Mouse (Mus musculus) gastrocnemius, adult 18-20 months (tissue): ENCODE data around the gene Gm128. TPM values are rescaled to one million over a fixed set of nuclear protein-coding genes. Genes with fewer than 3 reads are reported as not detected.
"Not testable (repeated sequence)": the region's sequence is repeated elsewhere in the genome, so short reads cannot be mapped to it uniquely, and the experiment has no call there.

ENCODE experiments used
- DNase-seq: peaks from one replicate; pipeline ENCODE4 v3.0.0; 2021; ENCODE audit warnings: low spot score
- total RNA-seq, 2 experiments: library from RNA; stranded (reverse); gene quantifications; 2 replicates each; pipeline ENCODE4 v1.2.3; 2021

Gm128 gene
- total RNA-seq, 2 experiments from 2014 or later, result not detected

GRCm38 (mm10) chr3:95231298-95232221 is 9.8 kb downstream of the Gm128 start, which contains the start of gene Mllt11:
Gene Mllt11, minus strand, starts transcription at chr3:95232171.
- DNase-seq, result no peak

DNA sequence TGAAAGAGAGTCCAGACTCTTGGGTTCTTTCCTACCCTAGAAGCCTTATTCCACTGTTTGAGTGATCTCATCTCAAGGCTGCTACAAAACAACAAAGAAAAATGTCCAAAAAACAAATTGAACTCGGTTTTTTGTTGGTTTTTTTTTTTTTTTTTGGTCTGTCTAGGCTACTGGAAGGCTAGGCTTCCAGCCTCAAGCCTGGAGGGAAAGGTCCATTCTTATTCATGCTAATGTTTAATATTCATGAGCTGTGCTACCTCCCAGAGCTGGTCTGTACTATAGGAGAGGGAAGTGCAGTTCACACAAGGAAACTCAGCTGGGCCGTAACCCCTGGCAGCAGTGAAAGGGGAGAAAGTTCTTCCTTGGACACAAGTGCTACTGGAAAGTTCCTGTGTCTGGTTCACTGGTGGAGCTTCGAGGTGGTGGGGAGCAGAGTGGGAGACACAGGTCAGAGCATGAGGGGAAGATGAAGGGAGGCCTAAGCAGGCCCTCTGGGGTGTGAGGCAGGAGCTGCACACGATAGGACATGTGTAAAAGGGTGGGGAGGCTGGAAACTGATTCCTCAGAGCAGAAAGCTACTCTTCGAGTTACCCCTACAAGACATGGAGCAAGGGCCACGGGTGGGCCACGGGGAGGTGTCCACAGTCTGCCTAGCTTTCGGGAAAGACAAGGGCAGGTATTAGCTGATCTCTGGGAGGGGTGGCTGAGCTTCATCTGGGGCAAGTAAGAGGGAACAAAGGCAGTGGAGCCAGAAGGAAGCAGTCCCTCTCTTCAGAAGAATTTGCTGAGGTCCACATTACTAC is 10.7 kb downstream of the Gm128 start:
- peak; percentile 20 for DNase-seq

DNA sequence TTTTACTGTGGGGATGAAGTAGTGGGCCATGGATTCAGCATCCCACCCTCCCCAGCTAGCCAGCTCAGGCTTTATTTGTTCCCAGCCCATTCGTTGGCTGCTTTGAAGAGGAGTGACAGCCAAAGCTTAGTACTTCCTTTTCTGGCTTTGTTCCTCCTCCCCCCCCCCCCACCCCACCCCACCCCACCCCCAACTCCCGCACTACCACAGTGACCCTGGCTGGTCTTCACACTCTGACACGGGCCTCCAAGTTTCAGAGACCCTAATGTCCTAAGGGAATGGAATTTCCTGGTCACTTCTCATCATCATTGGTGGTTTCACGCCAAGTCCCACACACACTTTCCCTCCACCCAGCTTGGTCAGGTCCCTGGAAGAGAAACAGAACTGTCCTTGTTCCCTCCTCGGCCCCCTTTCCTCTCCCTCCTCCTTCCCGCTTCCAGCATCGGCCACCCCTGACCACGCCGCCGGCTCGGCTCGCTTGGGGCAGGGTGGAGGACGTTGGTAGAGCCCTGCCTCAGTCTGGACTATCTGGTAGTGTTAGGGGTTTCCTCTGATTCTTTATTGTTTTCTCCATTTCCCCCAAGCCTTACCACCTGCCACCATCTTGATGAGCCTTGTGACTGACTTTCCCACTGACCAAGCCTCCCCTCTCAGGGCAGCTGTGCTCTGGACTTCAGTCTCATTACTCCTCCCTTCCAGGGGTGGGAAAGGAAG is 11.5 kb downstream of the Gm128 start:
- DNase-seq, result peak; percentile 54

- DNase-seq, result no peak
Measured at GRCm38 (mm10) chr3:95228894-95229780, 12.3 kb downstream of the Gm128 start.

GRCm38 (mm10) chr3:95228148-95228893 is 13.1 kb downstream of the Gm128 start, which contains the start of gene Cdc42se1:
Gene Cdc42se1, plus strand, starts transcription at chr3:95228732.
- DNase-seq, result peak; percentile 85

DNA sequence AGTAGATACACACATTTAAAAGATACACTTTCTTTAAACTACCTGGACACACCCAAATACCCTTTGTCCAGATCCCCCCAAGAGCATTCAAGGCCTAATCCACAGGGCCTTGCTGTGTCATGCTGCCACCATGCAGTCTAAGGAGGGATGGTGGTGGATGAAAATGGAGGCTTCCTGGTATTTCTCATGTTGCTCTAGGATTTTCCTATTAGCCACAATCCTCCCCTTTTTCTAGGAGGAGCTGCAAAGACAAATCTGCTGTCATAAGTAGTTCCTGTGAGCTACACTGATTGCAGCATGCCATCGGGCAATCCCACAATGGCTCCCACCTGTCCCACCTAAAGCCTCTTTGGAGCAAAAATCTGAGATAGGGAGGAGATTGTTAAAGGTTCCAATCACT is 14.2 kb downstream of the Gm128 start:
- no peak for DNase-seq

- DNase-seq, result peak; percentile 31
Measured at GRCm38 (mm10) chr3:95224295-95224694, 17.1 kb downstream of the Gm128 start.

- DNase-seq, result no peak
Measured at GRCm38 (mm10) chr3:95223041-95223440, 18.4 kb downstream of the Gm128 start.

- DNase-seq, result no peak
Measured at GRCm38 (mm10) chr3:95218466-95219137, 22.8 kb downstream of the Gm128 start.

DNA sequence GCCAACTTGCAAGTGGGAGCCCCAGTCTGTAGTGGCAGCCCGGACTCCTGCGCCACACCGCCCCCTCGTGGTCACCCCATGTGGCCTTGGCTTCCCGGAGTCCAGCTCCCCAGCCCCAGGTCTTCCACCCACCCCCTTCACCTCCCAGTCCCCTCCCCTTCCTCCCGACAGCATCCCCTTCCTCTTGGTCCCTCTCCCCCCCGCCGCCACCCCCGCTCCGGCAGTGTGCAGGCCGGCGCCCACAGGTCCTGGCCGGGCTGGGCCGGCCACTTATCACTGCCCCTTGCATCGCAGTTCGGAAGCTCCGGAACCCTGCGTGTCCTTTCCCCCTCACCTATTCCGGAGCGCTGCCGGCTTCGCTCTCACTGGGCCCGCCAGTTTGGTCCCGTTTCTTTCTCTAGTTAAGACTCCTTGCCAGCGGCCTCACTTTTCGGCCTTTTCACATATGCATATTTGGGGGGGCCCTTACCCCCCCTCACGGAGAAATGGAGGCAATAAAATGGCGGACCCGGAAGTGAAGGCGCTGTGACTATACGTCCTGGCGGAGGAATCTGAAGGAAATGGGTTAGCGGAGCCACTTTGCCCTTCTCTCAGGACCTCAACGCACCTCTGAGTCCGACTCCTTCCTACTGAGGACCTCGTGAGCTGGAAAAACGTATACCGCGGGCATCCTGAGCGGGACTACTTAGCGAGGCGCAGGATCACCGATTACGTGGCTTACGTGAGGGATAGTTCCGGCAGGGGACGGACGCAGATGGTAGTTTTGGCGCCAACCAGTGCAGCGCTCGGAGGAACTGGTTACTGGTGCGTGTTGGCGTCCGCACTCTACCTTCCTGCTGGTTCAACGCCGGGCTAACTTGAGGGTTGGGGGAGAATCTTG is 23.9 kb downstream of the Gm128 start, which contains the start of gene Gabpb2:
TSS of gene Gabpb2 (minus strand) at position 662 of the 880 bp plus-strand sequence.
- DNase-seq, result peak; percentile 97

- no peak for DNase-seq
Measured at GRCm38 (mm10) chr3:95216655-95217254, 24.6 kb downstream of the Gm128 start.

DNA sequence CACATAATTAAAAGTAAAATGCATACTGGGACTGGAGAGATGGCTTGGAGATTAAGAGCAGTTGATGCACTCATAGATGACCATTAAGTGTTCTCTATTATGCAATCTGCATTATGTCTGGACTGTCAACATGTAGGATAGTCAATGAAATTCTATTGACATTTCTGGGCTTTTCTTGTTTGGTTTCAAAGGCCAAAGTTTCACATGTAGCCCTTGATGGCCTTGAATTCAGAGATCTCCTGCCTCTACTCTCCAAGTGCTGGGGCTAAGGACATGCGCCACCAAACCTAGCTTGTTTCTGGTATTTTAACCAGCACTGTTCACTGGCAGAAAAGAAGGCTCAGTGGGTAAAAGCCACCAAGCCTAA is 27.8 kb downstream of the Gm128 start:
- DNase-seq, result no peak

DNA sequence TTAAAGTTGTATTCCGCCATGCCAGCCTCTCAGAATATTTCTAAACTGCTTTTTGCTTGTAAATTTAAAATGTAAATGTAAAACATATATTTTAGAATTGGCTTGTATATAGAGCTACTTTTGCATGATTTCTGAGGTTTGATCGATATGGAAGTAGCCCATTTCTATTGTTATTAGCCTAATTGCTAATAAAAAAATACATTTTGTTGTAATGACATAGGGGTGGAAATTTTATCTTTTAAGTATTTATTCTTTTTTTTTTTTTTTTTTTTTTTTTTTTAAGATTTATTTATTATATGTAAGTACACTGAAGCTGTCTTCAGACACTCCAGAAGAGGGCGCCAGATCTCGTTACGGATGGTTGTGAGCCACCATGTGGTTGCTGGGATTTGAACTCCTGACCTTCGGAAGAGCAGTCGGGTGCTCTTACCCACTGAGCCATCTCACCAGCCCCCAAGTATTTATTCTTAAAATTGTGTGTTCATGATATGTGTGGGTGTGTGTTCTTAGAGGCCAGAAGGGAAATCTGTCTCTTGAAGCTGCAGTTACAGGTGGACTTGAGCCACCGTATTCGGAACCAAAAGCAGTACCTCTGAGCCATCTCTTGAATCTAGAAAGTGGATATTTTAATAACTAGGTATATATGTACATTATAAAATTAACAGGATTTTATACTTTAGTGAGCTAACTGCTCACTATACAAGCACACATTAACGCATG is 28.3 kb downstream of the Gm128 start:
- not testable (repeated sequence) for DNase-seq

GRCm38 (mm10) chr3:95210585-95210984 is 30.8 kb downstream of the Gm128 start:
- DNase-seq, result no peak

DNA sequence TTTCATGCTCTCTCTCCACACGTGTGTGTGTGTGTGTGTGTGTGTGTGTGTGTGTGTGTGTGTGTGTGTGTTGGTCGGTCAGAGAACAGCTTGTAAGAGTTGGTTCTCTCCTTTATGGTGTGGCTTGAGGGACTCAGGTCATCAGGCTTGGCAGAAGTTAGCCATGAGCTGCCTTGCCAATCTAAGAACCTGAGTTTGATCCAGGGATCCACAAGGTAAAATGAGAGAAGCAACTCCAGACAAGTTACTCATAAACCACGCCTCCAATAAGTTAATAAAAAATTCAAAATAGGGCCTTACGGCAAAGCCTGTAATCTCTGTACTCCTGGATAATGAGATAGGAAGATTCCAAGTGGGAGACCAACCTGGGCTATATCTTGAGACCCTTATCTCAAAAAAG is 33.1 kb downstream of the Gm128 start:
- no peak for DNase-seq

- DNase-seq, result no peak
Measured at GRCm38 (mm10) chr3:95203880-95204279, 37.5 kb downstream of the Gm128 start.

GRCm38 (mm10) chr3:95200562-95200961 is 40.8 kb downstream of the Gm128 start:
- DNase-seq, result no peak
